Mouse (Mus musculus) testis, adult 2 months (tissue): ENCODE data around the gene Padi6.

ENCODE experiments used
- CTCF ChIP-seq: fragments of 200-500 bp; IDR thresholded peaks from 2 replicates; pipeline ENCODE4 v1.5.1; 2012; ENCODE audit warnings: low read depth, mild to moderate bottlenecking, inconsistent platforms, low read length, moderate library complexity; ENCODE audit not compliant: control insufficient read depth, insufficient read depth, insufficient replicate concordance
- POLR2A ChIP-seq: fragments of 200-500 bp; IDR thresholded peaks from 2 replicates; pipeline ENCODE4 v1.6.1; 2012; ENCODE audit warnings: low read depth, mild to moderate bottlenecking, inconsistent platforms, low read length, moderate library complexity; ENCODE audit not compliant: control insufficient read depth

GRCm38 (mm10) chr4:140784292-140784945, 42.0 kb upstream of the Padi6 start:
- TF ChIP-seq CTCF (no peak), POLR2A (no peak)
